Mouse (Mus musculus) forebrain, embryonic 14.5 days (tissue): ENCODE measurements around the gene S100a4. TPM values are rescaled to one million over a fixed set of nuclear protein-coding genes. Genes with fewer than 3 reads are reported as not detected.

Experiments
- ATAC-seq: fragments of 200-750 bp; cut with Nextera tagmentation; 2 replicates; pipeline ENCODE4 v1.8.0; 2017; ENCODE audit warnings: mild to moderate bottlenecking, moderate library complexity
- DNase-seq: peaks from one replicate; pipeline ENCODE4 v3.0.0-alpha.2; 2015; ENCODE audit warnings: low spot score
- H3K27ac ChIP-seq: fragments of 300-500 bp; sonication (generic); 2 replicates; pipeline ENCODE4 v1.5.1; 2014; ENCODE audit warnings: low read depth, mild to moderate bottlenecking, control low read depth, low read length, moderate library complexity
- H3K27me3 ChIP-seq: fragments of 300-500 bp; sonication (generic); replicated peaks from 2 replicates; pipeline ENCODE4 v1.6.1; 2014; ENCODE audit warnings: low read length, control low read depth, mixed read lengths; ENCODE audit not compliant: control insufficient read depth, insufficient read depth
- H3K36me3 ChIP-seq: fragments of 300-500 bp; sonication (generic); 2 replicates; pipeline ENCODE4 v1.6.1; 2014; ENCODE audit warnings: low read length, control low read depth; ENCODE audit not compliant: control insufficient read depth, insufficient read depth
- H3K4me1 ChIP-seq: fragments of 300-500 bp; sonication (generic); 2 replicates; pipeline ENCODE4 v1.6.1; 2014; ENCODE audit warnings: antibody characterized with exemption, low read length, control low read depth; ENCODE audit not compliant: control insufficient read depth, insufficient read depth
- H3K4me2 ChIP-seq: fragments of 300-500 bp; sonication (generic); 2 replicates; pipeline ENCODE4 v1.6.1; 2014; ENCODE audit warnings: mild to moderate bottlenecking, control low read depth, low read length
- H3K4me3 ChIP-seq: fragments of 300-500 bp; sonication (generic); 2 replicates; pipeline ENCODE4 v1.5.1; 2014; ENCODE audit warnings: low read depth, low read length, control low read depth
- H3K9ac ChIP-seq: fragments of 300-500 bp; sonication (generic); 2 replicates; pipeline ENCODE4 v1.6.1; 2014; ENCODE audit warnings: mild to moderate bottlenecking, low read length, control low read depth, moderate library complexity
- H3K9me3 ChIP-seq: fragments of 300-500 bp; sonication (generic); replicated peaks from 2 replicates; pipeline ENCODE4 v1.6.1; 2016; ENCODE audit warnings: low read length, control low read depth, mixed read lengths; ENCODE audit not compliant: control insufficient read depth
- WGBS: fragments of 180-500 bp; shearing (Covaris S2); extraction: QIAGEN DNeasy Blood & Tissue Kit; methylation state at CpG from one replicate; pipeline ENCODE4 v1.1.7; 2014; 5-methylcytosine and 5-hydroxymethylcytosine counted together
- polyA plus RNA-seq: library from polyadenylated mRNA; unstranded; fragments of >200 nt; fragmentation: Nextera tagmentation; extraction: Ambion mirVana; gene quantifications from 2 replicates; pipeline ENCODE4 v1.2.1, GENCODE M21; 2014

Gene S100a4
- polyA plus RNA-seq: 1.3 and 1.9 TPM in 2 replicates

- Histone ChIP-seq H3K36me3 (no peaks in the 10 kb centered on the region), H3K9me3 (no peaks in the 10 kb centered on the region), H3K4me1 (peaks cover 8% of the 10 kb centered on the region), H3K4me3 (no peak within 1 kb of the TSS), H3K9ac (no peak within 1 kb of the TSS), H3K27me3 (no peaks in the 10 kb centered on the region), H3K27ac (peak within 1 kb of the TSS; percentile 52; the same call in 1 of the 2 replicates), H3K4me2 (no peak within 1 kb of the TSS)
- DNase-seq (no peak), ATAC-seq (no peak)
- WGBS: 68% methylated on average over 3 of the region's 3 CpGs
These were observed at the start of gene S100a4 for GRCm38 (mm10) chr3:90603623-90604022. Gene S100a4 (plus strand): TSS chr3:90603771.

- Histone ChIP-seq H3K9me3 (no peaks in the 10 kb centered on the region), H3K4me2 (no peak overlapping the region), H3K9ac (no peak overlapping the region), H3K4me1 (no peaks in the 10 kb centered on the region; the same call in 1 of the 2 replicates), H3K36me3 (no peaks in the 10 kb centered on the region), H3K27ac (peak overlapping the region; percentile 30; the same call in 1 of the 2 replicates), H3K27me3 (no peaks in the 10 kb centered on the region), H3K4me3 (no peak overlapping the region)
- DNase-seq: peak; percentile 88
- ATAC-seq: peak; percentile 92
- WGBS: 11% methylated on average over 5 of the region's 5 CpGs
These were observed 47.6 kb upstream of the S100a4 start for GRCm38 (mm10) chr3:90555954-90556353.

- Histone ChIP-seq H3K4me1 (no peaks in the 10 kb centered on the region; the same call in 1 of the 2 replicates), H3K36me3 (no peaks in the 10 kb centered on the region), H3K27me3 (no peaks in the 10 kb centered on the region), H3K9ac (no peak within 1 kb of the TSS), H3K4me2 (no peak within 1 kb of the TSS), H3K27ac (no peak within 1 kb of the TSS), H3K9me3 (no peaks in the 10 kb centered on the region), H3K4me3 (no peak within 1 kb of the TSS)
- ATAC-seq: no peak
- DNase-seq: no peak
- 90% methylated on average over 6 of the region's 6 CpGs for WGBS
These were observed 43.5 kb upstream of the S100a4 start, which contains the start of gene S100a3 for GRCm38 (mm10) chr3:90560008-90560628. Gene S100a3 (plus strand): TSS chr3:90560578.

DNA sequence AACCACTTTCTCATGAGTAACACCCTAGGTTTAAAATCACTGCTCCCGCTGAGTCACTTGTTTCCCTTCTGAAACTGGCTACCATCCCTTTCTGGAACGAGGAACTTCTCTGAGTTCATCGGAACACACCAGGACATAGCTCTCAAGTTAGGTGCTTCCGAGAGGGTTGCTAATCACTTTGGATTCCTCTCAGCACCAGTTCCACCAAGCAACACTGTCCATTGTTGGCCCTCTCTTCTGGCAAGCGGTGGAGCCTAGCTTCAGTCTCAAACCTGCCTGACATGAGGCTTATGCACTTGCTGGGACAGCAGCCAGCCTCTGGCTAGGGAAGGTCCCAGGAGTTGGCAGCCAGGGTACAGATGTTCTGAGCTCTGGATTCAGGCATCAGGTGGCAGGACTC, 28.9 kb upstream of the S100a4 start:
- no peak overlapping the region for H3K4me3 ChIP-seq
- H3K27ac ChIP-seq: no peak overlapping the region
- no peaks in the 10 kb centered on the region for H3K27me3 ChIP-seq
- DNase-seq (no peak), ATAC-seq (no peak)
- H3K9me3 ChIP-seq: no peaks in the 10 kb centered on the region
- no peak overlapping the region for H3K9ac ChIP-seq
- WGBS: 82% methylated on average over 5 of the region's 5 CpGs
- no peaks in the 10 kb centered on the region for H3K36me3 ChIP-seq
- no peaks in the 10 kb centered on the region for H3K4me1 ChIP-seq
- no peak overlapping the region for H3K4me2 ChIP-seq

DNA sequence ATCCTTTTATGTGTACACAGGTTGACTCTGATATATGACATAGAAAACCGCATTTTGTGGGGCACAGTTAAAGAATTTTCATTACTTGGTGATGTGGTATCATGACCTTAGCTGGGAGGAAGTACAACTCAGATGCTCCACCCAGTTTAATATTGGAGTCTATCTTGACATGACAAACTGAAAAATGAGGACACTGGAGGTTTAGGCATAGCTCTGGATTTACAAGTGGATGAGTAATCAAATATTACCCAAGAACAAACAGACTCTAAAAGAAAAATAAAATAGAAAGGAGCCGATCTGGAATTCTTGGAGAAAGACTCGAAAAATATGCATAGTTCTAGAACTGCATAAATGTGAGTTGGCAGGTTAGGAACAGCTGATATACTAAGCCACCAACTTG, 28.3 kb upstream of the S100a4 start:
- Histone ChIP-seq H3K9me3 (no peaks in the 10 kb centered on the region), H3K36me3 (no peaks in the 10 kb centered on the region), H3K9ac (no peak overlapping the region), H3K4me2 (no peak overlapping the region), H3K27ac (no peak overlapping the region), H3K4me1 (no peaks in the 10 kb centered on the region), H3K27me3 (no peaks in the 10 kb centered on the region), H3K4me3 (no peak overlapping the region)
- 88% methylated on average over 3 of the region's 3 CpGs for WGBS
- DNase-seq: no peak
- no peak for ATAC-seq

- DNase-seq (no peak), ATAC-seq (no peak)
- Histone ChIP-seq H3K9me3 (no peaks in the 10 kb centered on the region), H3K27ac (no peak overlapping the region), H3K9ac (no peak overlapping the region), H3K36me3 (no peaks in the 10 kb centered on the region), H3K4me2 (no peak overlapping the region), H3K27me3 (no peaks in the 10 kb centered on the region), H3K4me1 (no peaks in the 10 kb centered on the region), H3K4me3 (no peak overlapping the region)
- 75% methylated on average over 10 of the region's 10 CpGs for WGBS
These were observed 27.1 kb upstream of the S100a4 start for GRCm38 (mm10) chr3:90576351-90577001.

- DNase-seq (no peak), ATAC-seq (no peak)
- H3K4me3 ChIP-seq: no peak overlapping the region
- WGBS: 85% methylated on average over 7 of the region's 7 CpGs
- H3K4me1 ChIP-seq: no peaks in the 10 kb centered on the region
- H3K27me3 ChIP-seq: no peaks in the 10 kb centered on the region
- H3K9me3 ChIP-seq: no peaks in the 10 kb centered on the region
- H3K27ac ChIP-seq: no peak overlapping the region
- no peak overlapping the region for H3K9ac ChIP-seq
- no peak overlapping the region for H3K4me2 ChIP-seq
- no peaks in the 10 kb centered on the region for H3K36me3 ChIP-seq
These were observed 24.1 kb upstream of the S100a4 start for GRCm38 (mm10) chr3:90579433-90579832.

DNA sequence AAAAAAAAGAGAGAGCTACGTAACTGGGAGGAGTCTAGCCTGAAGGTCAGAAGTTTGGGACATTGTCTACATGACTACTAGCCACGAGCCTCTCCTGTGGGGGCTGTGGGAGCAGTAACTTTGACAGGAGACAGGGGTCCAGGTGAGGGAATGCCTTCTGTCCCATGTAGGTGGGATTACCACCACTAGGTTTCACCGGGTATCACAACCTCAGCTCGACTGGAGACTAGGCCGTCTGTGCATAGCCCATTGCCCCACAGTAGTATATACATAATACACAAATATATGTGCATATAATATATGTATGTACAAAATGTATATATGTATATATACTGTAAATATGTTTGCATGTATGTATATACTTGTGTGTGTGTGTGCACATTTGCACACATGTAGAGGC, 22.4 kb upstream of the S100a4 start:
- H3K9me3 ChIP-seq: no peaks in the 10 kb centered on the region
- no peak overlapping the region for H3K27ac ChIP-seq
- no peak for ATAC-seq
- H3K4me3 ChIP-seq: no peak overlapping the region
- no peak for DNase-seq
- H3K9ac ChIP-seq: no peak overlapping the region
- H3K36me3 ChIP-seq: no peaks in the 10 kb centered on the region
- H3K4me1 ChIP-seq: no peaks in the 10 kb centered on the region
- WGBS: 93% methylated on average over 5 of the region's 5 CpGs
- H3K27me3 ChIP-seq: no peaks in the 10 kb centered on the region
- H3K4me2 ChIP-seq: no peak overlapping the region

DNA sequence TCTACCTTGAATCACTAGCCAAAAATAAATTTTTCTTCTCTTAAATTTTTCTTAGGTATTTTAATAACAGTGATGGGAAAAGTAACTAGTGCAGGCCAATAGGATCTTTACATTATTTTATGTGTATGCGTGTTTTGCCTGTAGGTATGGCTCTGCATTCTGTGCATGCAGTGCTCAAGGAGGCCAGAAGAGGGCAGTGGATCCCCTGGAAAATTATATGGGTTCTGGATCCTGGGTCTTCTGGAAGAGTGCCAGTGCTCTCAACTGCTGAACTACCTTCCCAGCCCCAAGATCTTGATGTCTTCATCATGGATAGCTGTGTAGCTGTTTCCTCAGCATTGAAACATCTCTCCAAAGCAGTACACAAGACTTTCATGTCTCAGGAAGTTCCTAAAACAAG, 21.4 kb upstream of the S100a4 start:
- H3K4me3 ChIP-seq: no peak overlapping the region
- H3K4me2 ChIP-seq: no peak overlapping the region
- H3K27me3 ChIP-seq: no peaks in the 10 kb centered on the region
- no peaks in the 10 kb centered on the region for H3K9me3 ChIP-seq
- H3K27ac ChIP-seq: no peak overlapping the region
- no peak for ATAC-seq
- DNase-seq: no peak
- H3K4me1 ChIP-seq: no peaks in the 10 kb centered on the region
- no peak overlapping the region for H3K9ac ChIP-seq
- WGBS: 95% methylated on average over 1 of the region's 1 CpGs
- no peaks in the 10 kb centered on the region for H3K36me3 ChIP-seq
